Mouse (Mus musculus): ENCODE measurements around the gene Ccdc150. TPM values are rescaled to one million over a fixed set of nuclear protein-coding genes. Genes with fewer than 3 reads are reported as not detected.

The Ccdc150 gene
- total and polyA plus RNA-seq, 3 experiments, result 0.22 to 0.65 TPM; not detected in 1

- Histone ChIP-seq H3K4me1 (ENCODE audit: control insufficient read depth in 1 of 2, insufficient read depth in 2 of 2, low read length in 2 of 2) (no peaks in the 10 kb centered on the region), H3K79me2 (ENCODE audit: control insufficient read depth, insufficient read depth, low read length, poor library complexity) (no peaks in the 10 kb centered on the region), H3K4me3 (ENCODE audit: control insufficient read depth in 1 of 2, insufficient read depth in 1 of 2, low read depth in 2 of 2, low read length in 2 of 2) (no peak overlapping the region), H3K27me3 (ENCODE audit: control insufficient read depth in 1 of 2, insufficient read depth in 2 of 2, low read length in 2 of 2) (no peaks in the 10 kb centered on the region), H3K9me3 (replicated peaks; ENCODE audit: insufficient read depth, low read length) (no peaks in the 10 kb centered on the region), H3K27ac (ENCODE audit: control insufficient read depth, low read depth, low read length) (no peak overlapping the region), H3K36me3 (ENCODE audit: control insufficient read depth in 1 of 2, insufficient read depth in 2 of 2, low read length in 2 of 2) (no peaks in the 10 kb centered on the region), H3K9ac (ENCODE audit: control insufficient read depth, low read depth, low read length, poor library complexity, severe bottlenecking) (no peak overlapping the region)
- TF ChIP-seq GABPA (IDR thresholded peaks at IDR 0.05; ENCODE audit: low read depth, low read length) (no peak), USF1 (IDR thresholded peaks at IDR 0.05; ENCODE audit: low read depth, low read length) (no peak), TBP (IDR thresholded peaks at IDR 0.05; ENCODE audit: low read depth, low read length) (no peak), MXI1 (IDR thresholded peaks at IDR 0.05; ENCODE audit: low read depth, low read length) (no peak), UBTF (IDR thresholded peaks at IDR 0.05; ENCODE audit: borderline replicate concordance, insufficient read depth, low read depth, low read length) (no peak), ZKSCAN1 (IDR thresholded peaks at IDR 0.05; ENCODE audit: low read depth, low read length) (no peak), ZNF384 (IDR thresholded peaks at IDR 0.05; ENCODE audit: low read depth, low read length) (no peak), ZC3H11A (IDR thresholded peaks at IDR 0.05; ENCODE audit: low read depth, low read length) (no peak), NRF1 (IDR thresholded peaks at IDR 0.05; ENCODE audit: insufficient read depth, low read depth, low read length, poor library complexity, severe bottlenecking) (no peak)
- no peak for DNase-seq (ENCODE audit: low read depth, low spot score)
These were observed 7.8 kb upstream of the Ccdc150 start for GRCm38 (mm10) chr1:54242722-54243121.

- no peak overlapping the region for H3K4me3 ChIP-seq (ENCODE audit: control insufficient read depth in 1 of 2, insufficient read depth in 1 of 2, low read depth in 2 of 2, low read length in 2 of 2)
- TF ChIP-seq MEF2A (IDR thresholded peaks at IDR 0.05; ENCODE audit: extremely low read depth, insufficient replicate concordance, low read depth, low read length, poor library complexity, severe bottlenecking) (no peak), MXI1 (IDR thresholded peaks at IDR 0.05; ENCODE audit: low read depth, low read length) (no peak), CHD2 (IDR thresholded peaks at IDR 0.05; ENCODE audit: low read length) (no peak), UBTF (IDR thresholded peaks at IDR 0.05; ENCODE audit: borderline replicate concordance, insufficient read depth, low read depth, low read length) (no peak), ZMIZ1 (IDR thresholded peaks at IDR 0.05; ENCODE audit: low read depth, low read length) (no peak), EP300 (IDR thresholded peaks at IDR 0.05; ENCODE audit: low read depth in 1 of 2, low read length in 2 of 2) (no peak), MAFK (IDR thresholded peaks at IDR 0.05; ENCODE audit: borderline replicate concordance, low read depth, low read length) (no peak), NRF1 (IDR thresholded peaks at IDR 0.05; ENCODE audit: insufficient read depth, low read depth, low read length, poor library complexity, severe bottlenecking) (no peak), SIN3A (IDR thresholded peaks at IDR 0.05; ENCODE audit: low read length) (no peak), ETS1 (IDR thresholded peaks at IDR 0.05; ENCODE audit: low read depth, low read length) (no peak), E2F4 (IDR thresholded peaks at IDR 0.05; ENCODE audit: borderline replicate concordance, low read depth, low read length) (no peak), ZC3H11A (IDR thresholded peaks at IDR 0.05; ENCODE audit: low read depth, low read length) (no peak)
- no peak for DNase-seq (ENCODE audit: low read depth, low spot score)
These were observed 25.1 kb downstream of the Ccdc150 start for GRCm38 (mm10) chr1:54275552-54275951.

More at GRCm38 (mm10) chr1:54275552-54275951, 25.1 kb downstream of the Ccdc150 start:
- H3K79me2 ChIP-seq (ENCODE audit: control insufficient read depth, insufficient read depth, low read length, poor library complexity), result no peaks in the 10 kb centered on the region
- no peak overlapping the region for H3K9ac ChIP-seq (ENCODE audit: control insufficient read depth, low read depth, low read length, poor library complexity, severe bottlenecking)
- H3K4me1 ChIP-seq (ENCODE audit: control insufficient read depth in 1 of 2, insufficient read depth in 2 of 2, low read length in 2 of 2), result no peaks in the 10 kb centered on the region
- no peaks in the 10 kb centered on the region for H3K9me3 ChIP-seq (replicated peaks; ENCODE audit: insufficient read depth, low read length)
- H3K27ac ChIP-seq (ENCODE audit: control insufficient read depth, low read depth, low read length), result no peak overlapping the region
- H3K36me3 ChIP-seq (ENCODE audit: control insufficient read depth in 1 of 2, insufficient read depth in 2 of 2, low read length in 2 of 2), result no peaks in the 10 kb centered on the region
- H3K27me3 ChIP-seq (ENCODE audit: control insufficient read depth in 1 of 2, insufficient read depth in 2 of 2, low read length in 2 of 2), result no peaks in the 10 kb centered on the region
